In the genomic region with DNA sequence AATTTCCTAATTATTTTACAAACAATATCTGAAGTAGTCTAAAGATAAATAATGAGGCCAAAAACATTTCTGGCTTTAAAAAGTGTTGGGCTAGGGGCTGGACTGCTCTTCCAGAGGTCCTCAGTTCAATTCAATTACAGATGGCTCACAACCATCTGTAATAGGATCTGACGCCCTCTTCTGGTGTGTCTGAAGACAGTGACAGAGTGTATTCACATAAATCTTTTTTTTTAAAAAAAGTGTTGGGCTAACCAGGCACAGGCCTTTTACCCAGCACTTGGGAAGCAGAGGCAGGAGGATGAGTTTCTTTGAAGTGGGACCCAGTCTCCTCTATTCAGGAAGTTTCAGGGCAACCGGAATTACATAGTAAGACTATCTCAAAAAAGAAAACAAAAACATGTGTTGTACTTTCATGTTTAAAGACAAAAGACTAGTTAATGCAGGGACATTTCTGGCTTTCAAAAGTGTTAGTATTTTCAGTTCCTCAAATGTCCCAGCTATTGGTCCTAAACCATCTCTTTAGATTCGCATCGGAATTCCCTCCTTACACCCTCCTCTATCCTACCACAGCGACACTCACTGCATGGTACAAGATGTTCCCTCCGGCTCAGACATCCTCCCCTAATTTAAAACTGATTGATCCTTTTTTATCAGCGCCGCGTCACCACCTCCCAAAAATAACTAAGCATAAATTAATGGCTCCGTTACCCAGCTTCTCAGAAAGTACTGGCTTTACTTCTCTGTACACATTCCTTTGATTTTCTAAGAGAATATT, we compare ENCODE assay signal across 8 mouse cellular contexts. TPM values are rescaled to one million over a fixed set of nuclear protein-coding genes. Genes with fewer than 3 reads are reported as not detected.
DNase-seq lines count a peak whose midpoint lies in the region; ATAC-seq and TF ChIP-seq lines count a peak whose summit lies in the region.

No protein-coding gene starts in this region.

- TF ChIP-seq POLR2A in testis, adult 2 months (IDR thresholded peaks at IDR 0.05; ENCODE audit: control insufficient read depth, low read depth, low read length): no peak

- peak; percentile 6 for DNase-seq in cerebellum, adult 9-10 months
- no peak for DNase-seq in cerebellum, adult 8-10 months
- DNase-seq in testis, postnatal 14 days (ENCODE audit: low spot score): no peak
- no peak for DNase-seq in forebrain, embryonic 14.5 days (ENCODE audit: low spot score)
- DNase-seq in urinary bladder, postnatal 4 days (ENCODE audit: low spot score in 2 of 2): no peak

- no peaks in the 10 kb centered on the region for H3K4me1 ChIP-seq in testis, adult 2 months (ENCODE audit: control insufficient read depth, insufficient read depth, low read length)
- peaks cover 8% of the 10 kb centered on the region for H3K4me1 ChIP-seq in forebrain, embryonic 14.5 days (ENCODE audit: control insufficient read depth, insufficient read depth, low read length)
- H3K4me1 ChIP-seq in intestine, embryonic 16.5 days (ENCODE audit: control insufficient read depth, insufficient read depth, low read length): no peaks in the 10 kb centered on the region
- H3K4me1 ChIP-seq in midbrain, embryonic 13.5 days (replicated peaks): peaks cover 13% of the 10 kb centered on the region

- H3K4me2 ChIP-seq in forebrain, embryonic 14.5 days (ENCODE audit: low read length): peak overlapping the region; percentile 91
- H3K4me2 ChIP-seq in intestine, embryonic 16.5 days (ENCODE audit: low read depth, low read length): peak overlapping the region; percentile 80
- peak overlapping the region; percentile 78 for H3K4me2 ChIP-seq in midbrain, embryonic 13.5 days (replicated peaks)

- H3K4me3 ChIP-seq in testis, adult 2 months (ENCODE audit: control insufficient read depth, low read depth, low read length): peak overlapping the region; percentile 98; the same call in 1 of the 2 replicates
- H3K4me3 ChIP-seq in forebrain, embryonic 14.5 days (ENCODE audit: low read depth, low read length): peak overlapping the region; percentile 98
- H3K4me3 ChIP-seq in intestine, embryonic 16.5 days (ENCODE audit: low read length): peak overlapping the region; percentile 95
- peak overlapping the region; percentile 95 for H3K4me3 ChIP-seq in midbrain, embryonic 13.5 days (replicated peaks)

- peak overlapping the region; percentile 98 for H3K9ac ChIP-seq in forebrain, embryonic 14.5 days (ENCODE audit: low read length)
- peak overlapping the region; percentile 99 for H3K9ac ChIP-seq in intestine, embryonic 16.5 days (ENCODE audit: low read depth, low read length)
- H3K9ac ChIP-seq in midbrain, embryonic 13.5 days (replicated peaks): peak overlapping the region; percentile 98

- WGBS in forebrain, embryonic 14.5 days: 19% methylated on average over 10 of the region's 10 CpGs
- 10% methylated on average over 10 of the region's 10 CpGs for whole genome bisulfite sequencing in intestine, embryonic 16.5 days
- 19% methylated on average over 10 of the region's 10 CpGs for WGBS in midbrain, embryonic 13.5 days

- no peaks in the 10 kb centered on the region for H3K9me3 ChIP-seq in forebrain, embryonic 14.5 days (replicated peaks; ENCODE audit: control insufficient read depth, low read length)
- no peaks in the 10 kb centered on the region for H3K9me3 ChIP-seq in intestine, embryonic 16.5 days (ENCODE audit: control insufficient read depth, low read length)
- no peaks in the 10 kb centered on the region for H3K9me3 ChIP-seq in midbrain, embryonic 13.5 days

- no peaks in the 10 kb centered on the region for H3K36me3 ChIP-seq in testis, adult 2 months (ENCODE audit: control insufficient read depth, insufficient read depth, low read length)
- H3K36me3 ChIP-seq in forebrain, embryonic 14.5 days (ENCODE audit: control insufficient read depth, insufficient read depth, low read length): no peaks in the 10 kb centered on the region
- H3K36me3 ChIP-seq in intestine, embryonic 16.5 days (ENCODE audit: control insufficient read depth, insufficient read depth, low read length): no peaks in the 10 kb centered on the region
- H3K36me3 ChIP-seq in midbrain, embryonic 13.5 days: no peaks in the 10 kb centered on the region

- no peaks in the 10 kb centered on the region for H3K27me3 ChIP-seq in testis, adult 2 months (ENCODE audit: control insufficient read depth, insufficient read depth, low read length)
- no peaks in the 10 kb centered on the region for H3K27me3 ChIP-seq in forebrain, embryonic 14.5 days (replicated peaks; ENCODE audit: control insufficient read depth, insufficient read depth, low read length)
- H3K27me3 ChIP-seq in intestine, embryonic 16.5 days (replicated peaks; ENCODE audit: control insufficient read depth, insufficient read depth, low read length): no peaks in the 10 kb centered on the region
- H3K27me3 ChIP-seq in midbrain, embryonic 13.5 days: no peaks in the 10 kb centered on the region

- no peak for TF ChIP-seq CTCF in testis, adult 2 months (IDR thresholded peaks at IDR 0.05; ENCODE audit: control insufficient read depth, insufficient read depth, insufficient replicate concordance, low read depth, low read length)

- no peak for ATAC-seq in forebrain, embryonic 14.5 days
- no peak for ATAC-seq in intestine, embryonic 16.5 days
- ATAC-seq in midbrain, embryonic 13.5 days: no peak

- H3K27ac ChIP-seq in testis, adult 2 months (ENCODE audit: control insufficient read depth, insufficient read depth, low read depth, low read length): peak overlapping the region; percentile 100
- peak overlapping the region; percentile 93; the same call in 1 of the 2 replicates for H3K27ac ChIP-seq in forebrain, embryonic 14.5 days (ENCODE audit: low read depth, low read length)
- peak overlapping the region; percentile 90 for H3K27ac ChIP-seq in intestine, embryonic 16.5 days (ENCODE audit: low read length)
- 0 out of 2 replicates have a peak overlapping the region, but pooled peaks have one; percentile 94 for H3K27ac ChIP-seq in midbrain, embryonic 13.5 days

RNA-seq across cellular contexts. Expression of gene Sf3b1, which starts 1.4 kb away (rescaled TPM):
- polyA plus RNA-seq in testis, adult 2 months (2012; rRNA removed): 22.3 and 27.6 TPM in 2 replicates
- polyA plus RNA-seq in forebrain, embryonic 14.5 days (2014; fragmentation: Nextera tagmentation; extraction: Ambion mirVana): 407 and 415 TPM in 2 replicates
- 246 and 257 TPM in 2 replicates for polyA plus RNA-seq in intestine, embryonic 16.5 days (2015; fragmentation: Nextera tagmentation; extraction: Ambion mirVana)
- 342 and 394 TPM in 2 replicates for polyA plus RNA-seq in midbrain, embryonic 13.5 days (2015; fragmentation: Nextera tagmentation; extraction: Ambion mirVana)

RNA-seq across cellular contexts. Expression of gene Coq10b, which starts 26.7 kb away (rescaled TPM):
- 16.0 and 20.5 TPM in 2 replicates for polyA plus RNA-seq in testis, adult 2 months (2012; rRNA removed)
- 39.5 and 44.1 TPM in 2 replicates for polyA plus RNA-seq in forebrain, embryonic 14.5 days (2014; fragmentation: Nextera tagmentation; extraction: Ambion mirVana)
- 13.8 and 15.8 TPM in 2 replicates for polyA plus RNA-seq in intestine, embryonic 16.5 days (2015; fragmentation: Nextera tagmentation; extraction: Ambion mirVana)
- polyA plus RNA-seq in midbrain, embryonic 13.5 days (2015; fragmentation: Nextera tagmentation; extraction: Ambion mirVana): 33.1 and 35.2 TPM in 2 replicates
